Mouse (Mus musculus): ENCODE data around the gene Tnk1. TPM values are rescaled to one million over a fixed set of nuclear protein-coding genes. Genes with fewer than 3 reads are reported as not detected.

The Tnk1 gene
- polyA plus RNA-seq, 1 experiment from 2014 or later = not detected

DNA sequence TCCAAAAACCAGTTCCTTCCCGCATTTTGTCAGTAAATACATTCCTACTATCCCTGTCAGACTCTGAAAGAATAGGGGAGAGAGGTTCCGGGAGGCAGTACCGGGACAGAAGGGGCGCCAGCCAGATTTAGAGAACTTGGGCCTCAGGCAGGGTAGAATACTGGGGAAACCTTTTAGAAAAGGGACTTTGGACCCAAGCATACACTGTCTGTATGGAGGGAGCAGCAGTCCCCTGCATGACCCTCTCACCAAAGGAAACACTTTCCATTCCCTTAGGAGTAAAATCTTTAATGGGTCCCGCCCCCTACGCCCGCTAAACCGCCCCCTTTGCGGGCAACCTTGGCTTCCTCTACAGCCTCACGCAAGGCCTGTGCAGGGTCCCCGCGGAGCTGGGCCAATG lies 55.2 kb downstream of the Tnk1 start:
- Histone ChIP-seq H3K4me2 (replicated peaks) (peak overlapping the region; percentile 88), H3K27ac (0 out of 2 replicates have a peak overlapping the region, but pooled peaks have one; percentile 90), H3K36me3 (replicated peaks; ENCODE audit: control insufficient read depth, insufficient read depth) (no peaks in the 10 kb centered on the region), H3K4me1 (replicated peaks; ENCODE audit: control insufficient read depth, insufficient read depth, low read length) (peaks cover 37% of the 10 kb centered on the region), H3K4me3 (replicated peaks; ENCODE audit: low read length) (peak overlapping the region; percentile 49), H3K9ac (peak overlapping the region; percentile 70), H3K27me3 (ENCODE audit: control insufficient read depth, insufficient read depth, low read length) (peaks cover 21% of the 10 kb centered on the region), H3K9me3 (ENCODE audit: control insufficient read depth, low read length) (no peaks in the 10 kb centered on the region)
- ATAC-seq (ENCODE audit: low FRiP score) (no peak), DNase-seq (ENCODE audit: low spot score) (no peak)
- 1% methylated on average over 12 of the region's 12 CpGs for WGBS

DNA sequence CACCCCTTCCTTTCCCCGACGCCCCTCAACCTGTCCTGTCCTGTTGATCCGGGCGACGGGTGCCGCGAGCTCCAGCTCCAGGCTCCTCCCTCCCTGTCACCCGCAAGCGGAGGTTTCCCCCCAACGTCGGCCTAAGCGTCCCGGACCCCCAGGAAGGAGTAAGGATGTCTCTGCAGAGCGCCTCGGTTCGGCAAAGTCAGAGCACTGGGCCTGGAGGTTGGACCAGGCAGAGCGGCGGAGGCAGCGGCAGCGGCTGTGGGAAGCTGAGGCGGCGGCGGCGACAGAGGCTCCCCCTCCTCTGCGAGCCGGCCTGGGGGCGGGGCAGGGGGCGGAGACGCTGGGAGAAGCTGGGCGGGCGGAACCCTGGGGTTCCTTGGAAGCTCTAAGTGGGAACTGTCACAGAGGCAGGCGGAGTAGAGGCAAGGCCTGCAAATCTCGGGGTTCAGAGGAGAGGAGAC lies 55.9 kb downstream of the Tnk1 start:
- H3K4me2 ChIP-seq (replicated peaks) = peak overlapping the region; percentile 88
- DNase-seq (ENCODE audit: low spot score) = peak; percentile 75
- H3K27me3 ChIP-seq (ENCODE audit: control insufficient read depth, insufficient read depth, low read length) = peaks cover 21% of the 10 kb centered on the region
- no peaks in the 10 kb centered on the region for H3K9me3 ChIP-seq (ENCODE audit: control insufficient read depth, low read length)
- H3K4me1 ChIP-seq (replicated peaks; ENCODE audit: control insufficient read depth, insufficient read depth, low read length) = peaks cover 37% of the 10 kb centered on the region
- under 1% methylated on average over 33 of the region's 33 CpGs for WGBS
- H3K27ac ChIP-seq = peak overlapping the region; percentile 90
- ATAC-seq (ENCODE audit: low FRiP score) = peak; percentile 25; the same call in 1 of the 2 replicates
- peak overlapping the region; percentile 49 for H3K4me3 ChIP-seq (replicated peaks; ENCODE audit: low read length)
- H3K9ac ChIP-seq = peak overlapping the region; percentile 70
- H3K36me3 ChIP-seq (replicated peaks; ENCODE audit: control insufficient read depth, insufficient read depth) = no peaks in the 10 kb centered on the region

DNA sequence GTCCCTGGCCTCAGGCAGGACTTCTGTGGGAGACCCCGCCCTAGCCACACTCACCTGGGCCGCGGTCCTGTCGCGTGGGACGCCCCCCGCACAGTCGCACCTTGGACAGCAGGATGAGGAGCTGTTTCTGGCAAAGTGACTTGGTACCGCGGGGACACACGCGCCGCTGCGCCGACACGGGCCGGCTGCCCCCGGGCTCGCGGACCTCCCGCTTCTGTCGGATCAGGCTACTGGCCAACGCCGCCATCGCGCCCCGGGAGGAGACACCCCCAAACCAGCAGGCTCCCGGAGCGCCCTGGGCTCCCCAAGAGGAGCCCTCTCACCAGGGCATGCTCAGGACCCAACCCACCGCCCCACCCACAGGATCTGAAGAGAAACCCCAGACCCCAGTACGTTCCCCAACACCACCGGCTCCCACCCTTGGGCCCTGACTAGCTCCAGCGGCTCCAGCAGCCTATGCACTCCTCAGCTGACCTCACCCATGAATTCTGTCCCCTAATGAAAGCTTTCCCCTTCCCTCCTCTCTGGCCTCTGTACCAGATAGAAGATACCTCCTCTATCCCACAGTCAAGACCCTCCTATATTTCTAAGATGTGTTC lies 57.1 kb downstream of the Tnk1 start, which contains the start of gene Fgf11:
TSS of gene Fgf11 (minus strand) at position 479 of the 599 bp plus-strand sequence.
- peak within 1 kb of the TSS; percentile 90 for H3K27ac ChIP-seq
- peak within 1 kb of the TSS; percentile 88 for H3K4me2 ChIP-seq (replicated peaks)
- ATAC-seq (ENCODE audit: low FRiP score) (no peak), DNase-seq (ENCODE audit: low spot score) (no peak)
- WGBS = 1% methylated on average over 33 of the region's 33 CpGs
- no peaks in the 10 kb centered on the region for H3K36me3 ChIP-seq (replicated peaks; ENCODE audit: control insufficient read depth, insufficient read depth)
- peak within 1 kb of the TSS; percentile 70 for H3K9ac ChIP-seq
- H3K4me1 ChIP-seq (replicated peaks; ENCODE audit: control insufficient read depth, insufficient read depth, low read length) = peaks cover 37% of the 10 kb centered on the region
- peak within 1 kb of the TSS; percentile 49 for H3K4me3 ChIP-seq (replicated peaks; ENCODE audit: low read length)
- peaks cover 26% of the 10 kb centered on the region for H3K27me3 ChIP-seq (ENCODE audit: control insufficient read depth, insufficient read depth, low read length)
- no peaks in the 10 kb centered on the region for H3K9me3 ChIP-seq (ENCODE audit: control insufficient read depth, low read length)

Small RNAs within 50 kb of the gene (microRNA-seq; reads per million reads assigned to microRNA genes)
- not detected for gene Mir6924

Other genes starting within 250 kb of the Tnk1 start
- not detected in 2 replicates for gene Shbg, start 240.8 kb downstream of the Tnk1 start, polyA plus RNA-seq (2014; fragmentation: Nextera tagmentation; extraction: Ambion mirVana)
- gene Sat2, start 236.7 kb downstream of the Tnk1 start, polyA plus RNA-seq (2014; fragmentation: Nextera tagmentation; extraction: Ambion mirVana) = 16.9 and 24.5 TPM in 2 replicates
- gene Fxr2, start 225.7 kb downstream of the Tnk1 start, polyA plus RNA-seq (2014; fragmentation: Nextera tagmentation; extraction: Ambion mirVana) = 27.9 and 35.1 TPM in 2 replicates
- gene Sox15, start 203.4 kb downstream of the Tnk1 start, polyA plus RNA-seq (2014; fragmentation: Nextera tagmentation; extraction: Ambion mirVana) = not detected in 2 replicates
- 47.4 and 63.7 TPM in 2 replicates for gene Mpdu1, start 196.1 kb downstream of the Tnk1 start, polyA plus RNA-seq (2014; fragmentation: Nextera tagmentation; extraction: Ambion mirVana)
- 8.0 and 10.3 TPM in 2 replicates for gene Cd68, start 192.6 kb downstream of the Tnk1 start, polyA plus RNA-seq (2014; fragmentation: Nextera tagmentation; extraction: Ambion mirVana)
- 559 and 579 TPM in 2 replicates for gene Eif4a1, start 186.3 kb downstream of the Tnk1 start, polyA plus RNA-seq (2014; fragmentation: Nextera tagmentation; extraction: Ambion mirVana)
- gene Senp3, start 176.6 kb downstream of the Tnk1 start, polyA plus RNA-seq (2014; fragmentation: Nextera tagmentation; extraction: Ambion mirVana) = 96.2 and 99.2 TPM in 2 replicates
- 0.20 and 0.55 TPM in 2 replicates for gene Tnfsf13, start 172.9 kb downstream of the Tnk1 start, polyA plus RNA-seq (2014; fragmentation: Nextera tagmentation; extraction: Ambion mirVana)
- gene Tnfsf12, start 162.9 kb downstream of the Tnk1 start, polyA plus RNA-seq (2014; fragmentation: Nextera tagmentation; extraction: Ambion mirVana) = 4.2 and 5.0 TPM in 2 replicates
- 1.1 and 2.6 TPM in 2 replicates for gene Tnfsfm13, start 162.6 kb downstream of the Tnk1 start, polyA plus RNA-seq (2014; fragmentation: Nextera tagmentation; extraction: Ambion mirVana)
- 24.3 and 26.9 TPM in 2 replicates for gene Polr2a, start 100.1 kb downstream of the Tnk1 start, polyA plus RNA-seq (2014; fragmentation: Nextera tagmentation; extraction: Ambion mirVana)
- 0.27 and 0.39 TPM in 2 replicates for gene Slc35g3, start 96.8 kb downstream of the Tnk1 start, polyA plus RNA-seq (2014; fragmentation: Nextera tagmentation; extraction: Ambion mirVana)
- 4.6 TPM in 2 replicates for gene Zbtb4, start 92.8 kb downstream of the Tnk1 start, polyA plus RNA-seq (2014; fragmentation: Nextera tagmentation; extraction: Ambion mirVana)
- 1.4 and 1.6 TPM in 2 replicates for gene Chrnb1, start 62.8 kb downstream of the Tnk1 start, polyA plus RNA-seq (2014; fragmentation: Nextera tagmentation; extraction: Ambion mirVana)
- gene Fgf11, start 56.9 kb downstream of the Tnk1 start, polyA plus RNA-seq (2014; fragmentation: Nextera tagmentation; extraction: Ambion mirVana) = 4.3 TPM in 2 replicates
- gene Tmem102, start 53.1 kb downstream of the Tnk1 start, polyA plus RNA-seq (2014; fragmentation: Nextera tagmentation; extraction: Ambion mirVana) = 0.90 and 1.9 TPM in 2 replicates
- gene Gm39566, start 43.4 kb downstream of the Tnk1 start, polyA plus RNA-seq (2014; fragmentation: Nextera tagmentation; extraction: Ambion mirVana) = not detected in 2 replicates
- not detected in 2 replicates for gene Spem2, start 40.3 kb downstream of the Tnk1 start, polyA plus RNA-seq (2014; fragmentation: Nextera tagmentation; extraction: Ambion mirVana)
- 0.40 and 0.44 TPM in 2 replicates for gene Spem1, start 36.5 kb downstream of the Tnk1 start, polyA plus RNA-seq (2014; fragmentation: Nextera tagmentation; extraction: Ambion mirVana)
- 22.3 and 24.7 TPM in 2 replicates for gene Nlgn2, start 20.9 kb downstream of the Tnk1 start, polyA plus RNA-seq (2014; fragmentation: Nextera tagmentation; extraction: Ambion mirVana)
- 321 and 409 TPM in 2 replicates for gene Tmem256, start 20.2 kb downstream of the Tnk1 start, polyA plus RNA-seq (2014; fragmentation: Nextera tagmentation; extraction: Ambion mirVana)
- gene Plscr3, start 12.4 kb downstream of the Tnk1 start, polyA plus RNA-seq (2014; fragmentation: Nextera tagmentation; extraction: Ambion mirVana) = 39.3 and 39.8 TPM in 2 replicates
- not detected in 2 replicates for gene Tmem95, start 19.3 kb upstream of the Tnk1 start, polyA plus RNA-seq (2014; fragmentation: Nextera tagmentation; extraction: Ambion mirVana)
- 2.2 and 2.3 TPM in 2 replicates for gene Kctd11, start 22.7 kb upstream of the Tnk1 start, polyA plus RNA-seq (2014; fragmentation: Nextera tagmentation; extraction: Ambion mirVana)
- 0.20 and 0.33 TPM in 2 replicates for gene Acap1, start 36.8 kb upstream of the Tnk1 start, polyA plus RNA-seq (2014; fragmentation: Nextera tagmentation; extraction: Ambion mirVana)
- 5.4 and 7.6 TPM in 2 replicates for gene 2810408A11Rik, start 42.3 kb upstream of the Tnk1 start, polyA plus RNA-seq (2014; fragmentation: Nextera tagmentation; extraction: Ambion mirVana)
- 25.6 and 28.1 TPM in 2 replicates for gene Neurl4, start 42.3 kb upstream of the Tnk1 start, polyA plus RNA-seq (2014; fragmentation: Nextera tagmentation; extraction: Ambion mirVana)
- 50.4 and 56.5 TPM in 2 replicates for gene Gps2, start 55.2 kb upstream of the Tnk1 start, polyA plus RNA-seq (2014; fragmentation: Nextera tagmentation; extraction: Ambion mirVana)
- gene Eif5a, start 63.2 kb upstream of the Tnk1 start, polyA plus RNA-seq (2014; fragmentation: Nextera tagmentation; extraction: Ambion mirVana) = 1,061 and 1,077 TPM in 2 replicates
- gene Ybx2, start 77.1 kb upstream of the Tnk1 start, polyA plus RNA-seq (2014; fragmentation: Nextera tagmentation; extraction: Ambion mirVana) = 7.1 and 7.3 TPM in 2 replicates
- 2.2 and 2.3 TPM in 2 replicates for gene Slc2a4, start 89.5 kb upstream of the Tnk1 start, polyA plus RNA-seq (2014; fragmentation: Nextera tagmentation; extraction: Ambion mirVana)
- 0.32 and 0.47 TPM in 2 replicates for gene Cldn7, start 106.0 kb upstream of the Tnk1 start, polyA plus RNA-seq (2014; fragmentation: Nextera tagmentation; extraction: Ambion mirVana)
- 25.5 and 29.4 TPM in 2 replicates for gene Ctdnep1, start 122.4 kb upstream of the Tnk1 start, polyA plus RNA-seq (2014; fragmentation: Nextera tagmentation; extraction: Ambion mirVana)
- 168 and 169 TPM in 2 replicates for gene Elp5, start 123.8 kb upstream of the Tnk1 start, polyA plus RNA-seq (2014; fragmentation: Nextera tagmentation; extraction: Ambion mirVana)
- 624 and 628 TPM in 2 replicates for gene Gabarap, start 132.4 kb upstream of the Tnk1 start, polyA plus RNA-seq (2014; fragmentation: Nextera tagmentation; extraction: Ambion mirVana)
- 38.0 and 38.4 TPM in 2 replicates for gene Phf23, start 137.0 kb upstream of the Tnk1 start, polyA plus RNA-seq (2014; fragmentation: Nextera tagmentation; extraction: Ambion mirVana)
- gene Dvl2, start 141.9 kb upstream of the Tnk1 start, polyA plus RNA-seq (2014; fragmentation: Nextera tagmentation; extraction: Ambion mirVana) = 17.9 and 20.9 TPM in 2 replicates
- 49.9 and 56.1 TPM in 2 replicates for gene Acadvl, start 156.7 kb upstream of the Tnk1 start, polyA plus RNA-seq (2014; fragmentation: Nextera tagmentation; extraction: Ambion mirVana)
- gene Dlg4, start 158.2 kb upstream of the Tnk1 start, polyA plus RNA-seq (2014; fragmentation: Nextera tagmentation; extraction: Ambion mirVana) = 25.6 and 26.6 TPM in 2 replicates
- gene Asgr1, start 195.4 kb upstream of the Tnk1 start, polyA plus RNA-seq (2014; fragmentation: Nextera tagmentation; extraction: Ambion mirVana) = 2.4 and 4.1 TPM in 2 replicates
- not detected in 2 replicates for gene Asgr2, start 233.9 kb upstream of the Tnk1 start, polyA plus RNA-seq (2014; fragmentation: Nextera tagmentation; extraction: Ambion mirVana)

Data from hindbrain, embryonic 14.5 days (tissue).